Mouse (Mus musculus) hindbrain, embryonic 13.5 days (tissue): ENCODE data around the gene Ddx39b. TPM values are rescaled to one million over a fixed set of nuclear protein-coding genes. Genes with fewer than 3 reads are reported as not detected.

Source experiments
- ATAC-seq: fragments of 200-750 bp; cut with Nextera tagmentation; 2 replicates; pipeline ENCODE4 v1.8.0; 2017; ENCODE audit warnings: moderate TSS enrichment; ENCODE audit not compliant: low FRiP score
- H3K27ac ChIP-seq: fragments of 300-500 bp; sonication (generic); 2 replicates; pipeline ENCODE4 v1.5.1; 2015; ENCODE audit warnings: inconsistent platforms, mild to moderate bottlenecking, moderate library complexity
- H3K27me3 ChIP-seq: fragments of 300-500 bp; sonication (generic); 2 replicates; pipeline ENCODE4 v1.6.1; 2015; ENCODE audit warnings: mild to moderate bottlenecking, inconsistent platforms
- H3K36me3 ChIP-seq: fragments of 300-500 bp; sonication (generic); 2 replicates; pipeline ENCODE4 v1.6.1; 2015; ENCODE audit warnings: mild to moderate bottlenecking, inconsistent platforms
- H3K4me1 ChIP-seq: fragments of 300-500 bp; sonication (generic); replicated peaks from 2 replicates; pipeline ENCODE4 v1.6.1; 2015; ENCODE audit warnings: inconsistent platforms
- H3K4me2 ChIP-seq: fragments of 300-500 bp; sonication (generic); 2 replicates; pipeline ENCODE4 v1.6.1; 2015; ENCODE audit warnings: inconsistent platforms, mild to moderate bottlenecking, moderate library complexity
- H3K4me3 ChIP-seq: fragments of 300-500 bp; sonication (generic); 2 replicates; pipeline ENCODE4 v1.5.1; 2015; ENCODE audit warnings: mild to moderate bottlenecking, inconsistent platforms
- H3K9ac ChIP-seq: fragments of 300-500 bp; sonication (generic); 2 replicates; pipeline ENCODE4 v1.6.1; 2015; ENCODE audit warnings: mild to moderate bottlenecking, inconsistent platforms
- H3K9me3 ChIP-seq: fragments of 300-500 bp; sonication (generic); 2 replicates; pipeline ENCODE4 v1.6.1; 2016; ENCODE audit warnings: inconsistent platforms
- WGBS: fragments of 180-500 bp; shearing (Covaris S2); methylation state at CpG from one replicate; pipeline ENCODE4 v1.1.7; 2015; 5-methylcytosine and 5-hydroxymethylcytosine counted together
- polyA plus RNA-seq: library from polyadenylated mRNA; unstranded; fragments of >200 nt; fragmentation: Nextera tagmentation; extraction: Ambion mirVana; gene quantifications from 2 replicates; pipeline ENCODE4 v1.2.1, GENCODE M21; 2015

The Ddx39b gene
- polyA plus RNA-seq, 1 experiment from 2014 or later = 391 TPM

DNA sequence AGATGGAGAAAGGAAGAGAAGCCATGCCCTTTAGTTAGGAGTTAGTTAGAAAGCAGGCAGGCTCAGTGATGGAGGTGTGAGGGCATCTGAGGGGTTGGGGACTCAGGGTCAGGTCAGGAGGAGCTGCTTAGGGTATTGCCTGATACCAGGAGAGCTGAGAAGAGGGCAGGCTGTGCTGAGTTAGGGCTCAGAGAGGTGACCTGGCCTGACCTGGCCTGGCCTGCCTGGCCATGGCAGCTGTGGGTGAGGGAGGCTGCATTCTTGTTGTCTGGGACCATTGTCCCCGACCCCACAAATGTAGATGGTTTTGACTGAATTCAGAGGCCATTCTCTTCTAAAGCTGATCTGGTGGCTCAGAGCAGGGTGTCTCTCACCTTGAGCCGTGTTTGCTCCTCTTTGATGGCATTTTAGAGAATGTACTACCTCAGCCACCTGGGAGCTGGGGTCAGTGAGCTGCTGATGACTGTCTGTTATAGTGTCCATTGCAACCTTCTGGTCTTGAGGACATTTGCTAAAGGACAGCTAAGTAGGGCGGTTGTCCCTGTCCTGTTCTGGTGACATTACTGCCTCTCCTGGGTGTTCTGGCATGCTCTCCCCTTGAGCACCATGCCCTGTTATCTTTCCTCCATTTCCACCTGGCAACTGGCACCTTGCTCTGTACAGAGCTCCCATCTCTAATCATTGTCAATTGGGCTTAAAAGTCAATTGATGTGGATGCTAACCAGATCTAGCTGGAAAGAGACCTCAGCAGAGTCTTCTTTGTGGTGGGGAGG is 9.0 kb downstream of the Ddx39b start:
- peaks cover 91% of the 10 kb centered on the region for H3K36me3 ChIP-seq
- H3K9me3 ChIP-seq = no peaks in the 10 kb centered on the region
- no peak overlapping the region for H3K27ac ChIP-seq
- no peaks in the 10 kb centered on the region for H3K27me3 ChIP-seq
- no peak for ATAC-seq
- no peak overlapping the region for H3K4me3 ChIP-seq
- no peak overlapping the region for H3K9ac ChIP-seq
- peaks cover 23% of the 10 kb centered on the region for H3K4me1 ChIP-seq
- H3K4me2 ChIP-seq = no peak overlapping the region
- 91% methylated on average over 3 of the region's 3 CpGs for WGBS

DNA sequence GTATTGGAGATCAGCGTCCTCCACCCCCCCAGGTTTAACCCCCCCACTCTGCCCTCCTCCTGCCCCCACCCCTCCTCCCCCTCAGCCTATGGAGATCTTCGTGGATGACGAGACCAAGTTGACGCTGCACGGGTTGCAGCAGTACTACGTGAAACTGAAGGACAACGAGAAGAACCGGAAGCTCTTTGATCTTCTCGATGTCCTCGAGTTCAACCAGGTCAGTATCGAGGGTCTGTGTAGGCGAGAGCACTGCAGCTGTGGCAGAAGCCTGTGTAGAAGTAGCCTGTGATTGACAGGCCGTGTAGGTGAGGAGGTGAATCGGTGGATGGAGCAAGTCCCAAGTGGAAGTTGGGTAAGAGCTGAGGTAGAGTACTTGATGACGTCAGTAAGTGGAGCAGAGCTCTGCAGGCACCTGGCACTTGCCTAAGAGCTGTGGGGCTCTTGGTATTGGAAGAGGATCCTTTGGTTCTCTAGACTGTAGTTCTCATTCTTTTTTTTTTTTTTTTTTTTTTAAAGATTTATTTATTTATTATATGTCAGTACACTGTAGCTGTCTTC is 9.7 kb downstream of the Ddx39b start:
- Histone ChIP-seq H3K4me1 (peaks cover 16% of the 10 kb centered on the region), H3K27me3 (no peaks in the 10 kb centered on the region), H3K4me2 (no peak overlapping the region), H3K9ac (no peak overlapping the region), H3K27ac (no peak overlapping the region), H3K4me3 (no peak overlapping the region), H3K36me3 (peaks cover 84% of the 10 kb centered on the region), H3K9me3 (no peaks in the 10 kb centered on the region)
- ATAC-seq = no peak
- WGBS = 87% methylated on average over 15 of the region's 15 CpGs

DNA sequence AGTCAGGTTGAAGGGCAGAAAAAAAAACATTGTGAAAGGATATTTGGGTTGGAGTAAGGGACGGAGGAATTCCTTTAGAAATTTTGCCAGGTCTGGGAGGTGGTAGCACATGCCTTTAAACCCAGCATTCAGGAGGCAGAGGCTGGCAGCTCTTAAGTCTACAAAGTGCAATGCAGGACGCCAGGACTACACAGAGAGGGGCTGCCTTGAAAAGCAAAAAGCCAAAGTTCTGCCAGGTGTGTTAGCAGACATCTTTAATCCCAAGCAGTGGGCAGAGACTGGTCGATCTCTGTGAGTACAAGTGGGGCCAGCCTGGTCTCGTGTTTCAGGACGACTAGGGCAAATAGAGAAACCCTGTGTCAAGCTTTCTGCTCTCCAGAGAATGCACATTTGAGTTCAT is 10.4 kb downstream of the Ddx39b start:
- WGBS = 82% methylated on average over 5 of the region's 5 CpGs
- H3K27ac ChIP-seq = no peak overlapping the region; the same call in 1 of the 2 replicates
- H3K4me2 ChIP-seq = no peak overlapping the region
- 0 out of 2 replicates have a peak, but pooled peaks cover under 1% of the 10 kb centered on the region for H3K27me3 ChIP-seq
- no peak for ATAC-seq
- H3K4me1 ChIP-seq = peaks cover 10% of the 10 kb centered on the region
- no peak overlapping the region for H3K9ac ChIP-seq
- H3K36me3 ChIP-seq = peaks cover 77% of the 10 kb centered on the region
- no peak overlapping the region for H3K4me3 ChIP-seq
- no peaks in the 10 kb centered on the region for H3K9me3 ChIP-seq

DNA sequence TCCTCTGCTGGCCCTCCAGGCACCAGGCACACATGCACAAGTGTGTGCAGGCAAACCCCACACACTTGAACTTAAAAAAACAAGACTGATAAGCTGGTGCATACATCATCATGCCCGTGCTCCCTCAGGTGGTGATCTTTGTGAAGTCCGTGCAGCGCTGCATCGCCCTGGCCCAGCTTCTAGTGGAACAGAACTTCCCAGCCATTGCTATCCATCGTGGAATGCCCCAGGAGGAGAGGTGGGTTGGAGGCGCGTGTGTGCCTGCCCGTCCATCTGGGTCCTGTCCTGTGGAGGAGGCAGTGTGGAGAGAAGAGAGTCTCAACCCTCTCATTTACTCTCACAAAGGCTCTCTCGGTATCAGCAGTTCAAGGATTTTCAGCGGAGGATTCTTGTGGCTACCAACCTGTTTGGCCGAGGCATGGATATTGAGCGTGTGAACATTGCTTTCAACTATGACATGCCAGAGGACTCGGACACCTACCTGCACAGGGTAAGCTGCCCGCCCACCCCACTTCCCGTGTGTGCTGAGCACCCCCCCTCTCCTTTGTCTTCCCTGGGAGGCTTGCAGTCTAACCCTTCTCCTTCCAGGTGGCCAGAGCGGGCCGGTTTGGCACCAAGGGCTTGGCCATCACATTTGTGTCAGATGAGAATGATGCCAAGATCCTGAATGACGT is 11.2 kb downstream of the Ddx39b start:
- ATAC-seq = no peak
- H3K4me2 ChIP-seq = no peak overlapping the region
- H3K27me3 ChIP-seq = 0 out of 2 replicates have a peak, but pooled peaks cover 3% of the 10 kb centered on the region
- WGBS = 87% methylated on average over 18 of the region's 18 CpGs
- H3K36me3 ChIP-seq = peaks cover 69% of the 10 kb centered on the region
- no peak overlapping the region for H3K9ac ChIP-seq
- no peaks in the 10 kb centered on the region for H3K9me3 ChIP-seq
- no peak overlapping the region for H3K4me3 ChIP-seq
- 0 out of 2 replicates have a peak, but pooled peaks cover 3% of the 10 kb centered on the region for H3K4me1 ChIP-seq
- H3K27ac ChIP-seq = no peak overlapping the region

DNA sequence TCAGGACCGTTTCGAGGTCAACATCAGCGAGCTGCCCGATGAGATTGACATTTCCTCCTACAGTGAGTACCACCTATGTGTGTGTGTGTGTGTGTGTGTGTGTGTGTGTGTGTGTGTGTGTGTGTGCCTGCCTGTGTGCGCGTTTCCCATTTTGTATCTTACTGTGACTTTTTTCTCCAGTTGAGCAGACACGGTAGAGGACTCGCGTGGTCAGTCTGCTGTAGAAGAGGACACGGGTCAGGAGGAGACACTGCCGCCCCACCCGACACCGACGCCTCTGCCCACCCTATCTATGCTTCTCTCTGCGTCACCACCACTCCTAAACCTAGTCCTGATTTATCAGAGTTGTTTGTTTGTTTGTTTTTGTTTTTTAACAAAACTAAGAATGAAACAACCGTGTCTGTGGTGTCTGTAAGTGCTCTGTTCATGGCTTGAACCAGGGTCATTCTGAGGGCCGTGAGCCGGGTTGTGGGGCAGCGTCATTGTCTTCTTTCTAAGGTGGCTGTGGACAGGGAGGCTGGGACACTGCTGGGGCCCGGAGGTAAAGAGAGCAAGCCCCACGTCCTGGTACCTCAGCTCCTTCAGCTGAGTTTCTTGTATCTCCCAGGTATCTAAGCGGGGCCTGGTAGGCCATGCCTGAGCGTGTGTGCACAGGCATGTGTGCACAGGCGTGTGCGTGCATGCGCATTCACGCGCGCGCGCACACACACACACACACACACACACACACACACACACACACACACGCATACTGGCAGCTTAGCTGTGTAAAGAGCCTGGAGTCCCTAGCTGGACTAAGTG is 11.9 kb downstream of the Ddx39b start:
- 87% methylated on average over 32 of the region's 32 CpGs for WGBS

DNA sequence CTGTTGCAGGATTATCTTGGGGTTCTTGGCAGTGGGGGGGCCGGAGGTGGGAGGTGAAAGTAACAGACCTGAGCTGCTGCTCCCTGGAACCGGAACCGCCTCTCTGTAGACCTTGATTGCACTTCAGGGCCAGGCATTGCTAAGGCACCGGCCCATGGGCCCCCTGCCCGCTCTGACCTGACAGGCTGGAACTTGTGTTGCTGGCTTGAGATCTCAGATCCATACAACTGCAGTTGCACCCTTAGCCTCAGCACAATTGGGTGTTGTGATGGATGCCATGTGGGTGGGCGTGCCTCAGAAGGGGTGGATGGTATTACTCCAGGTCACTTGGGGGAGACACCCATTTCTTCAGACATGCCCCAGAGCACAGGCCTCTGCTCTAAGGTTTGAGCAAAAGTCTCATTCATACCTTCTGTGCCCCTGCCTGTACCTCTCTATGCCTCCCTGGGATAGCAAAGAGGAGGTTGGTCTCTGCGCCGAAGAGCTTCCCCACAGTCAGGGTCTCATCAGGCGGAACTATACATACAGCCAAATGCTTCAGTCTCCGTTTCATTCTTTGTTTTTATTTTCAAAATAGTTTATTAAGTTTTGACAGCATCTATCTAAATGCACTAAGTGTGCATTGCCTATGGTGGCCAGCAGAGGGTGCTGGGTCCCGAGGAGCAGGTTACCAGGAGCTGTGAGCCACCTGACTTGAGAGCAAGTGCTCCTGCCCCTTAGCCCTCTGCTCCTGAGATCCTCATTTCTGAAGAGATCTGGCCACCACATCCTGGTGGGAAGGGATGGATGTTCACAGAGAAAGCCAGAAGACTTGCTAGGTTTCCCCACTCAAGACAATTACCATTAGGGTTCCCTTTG is 12.9 kb downstream of the Ddx39b start:
- Histone ChIP-seq H3K9ac (no peak overlapping the region), H3K36me3 (peaks cover 52% of the 10 kb centered on the region), H3K9me3 (no peaks in the 10 kb centered on the region), H3K27ac (no peak overlapping the region), H3K4me1 (peaks cover 4% of the 10 kb centered on the region; the same call in 1 of the 2 replicates), H3K4me3 (no peak overlapping the region), H3K4me2 (no peak overlapping the region), H3K27me3 (peaks cover 8% of the 10 kb centered on the region; the same call in 1 of the 2 replicates)
- peak; percentile 14; the same call in 1 of the 2 replicates for ATAC-seq
- 61% methylated on average over 11 of the region's 11 CpGs for WGBS

More for the DNA sequence above, 11.9 kb downstream of the Ddx39b start:
- H3K27ac ChIP-seq = no peak overlapping the region
- no peaks in the 10 kb centered on the region for H3K9me3 ChIP-seq
- no peak overlapping the region for H3K4me2 ChIP-seq
- peaks cover 62% of the 10 kb centered on the region for H3K36me3 ChIP-seq
- no peak overlapping the region for H3K4me3 ChIP-seq
- no peak overlapping the region for H3K9ac ChIP-seq
- H3K4me1 ChIP-seq = peaks cover 4% of the 10 kb centered on the region; the same call in 1 of the 2 replicates
- 0 out of 2 replicates have a peak, but pooled peaks cover 3% of the 10 kb centered on the region for H3K27me3 ChIP-seq
- ATAC-seq = no peak

DNA sequence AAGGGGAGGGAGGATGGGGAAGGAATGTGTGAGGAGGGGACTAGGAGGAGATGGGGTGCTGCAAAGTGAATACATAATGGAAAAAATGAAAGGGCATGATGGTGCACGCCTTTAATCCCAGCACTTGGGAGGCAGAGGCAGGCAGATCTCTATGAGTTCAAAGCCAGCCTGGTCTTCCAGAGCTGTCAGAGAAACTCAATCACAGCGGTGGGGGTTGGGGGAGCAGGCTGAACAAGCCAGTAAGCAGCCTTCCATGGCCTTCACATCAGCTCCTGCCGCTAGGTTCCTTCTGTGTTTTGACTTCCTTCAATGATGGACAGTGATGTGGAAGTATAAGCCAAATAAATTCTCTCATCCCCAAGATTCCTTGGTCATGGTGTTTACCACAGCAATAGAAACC is 13.8 kb downstream of the Ddx39b start:
- H3K9me3 ChIP-seq = no peaks in the 10 kb centered on the region
- peaks cover 4% of the 10 kb centered on the region; the same call in 1 of the 2 replicates for H3K4me1 ChIP-seq
- no peak for ATAC-seq
- peaks cover 10% of the 10 kb centered on the region; the same call in 1 of the 2 replicates for H3K27me3 ChIP-seq
- WGBS = 78% methylated on average over 3 of the region's 3 CpGs
- H3K9ac ChIP-seq = no peak overlapping the region
- H3K4me3 ChIP-seq = no peak overlapping the region
- no peak overlapping the region for H3K27ac ChIP-seq
- no peak overlapping the region for H3K4me2 ChIP-seq
- peaks cover 44% of the 10 kb centered on the region for H3K36me3 ChIP-seq

DNA sequence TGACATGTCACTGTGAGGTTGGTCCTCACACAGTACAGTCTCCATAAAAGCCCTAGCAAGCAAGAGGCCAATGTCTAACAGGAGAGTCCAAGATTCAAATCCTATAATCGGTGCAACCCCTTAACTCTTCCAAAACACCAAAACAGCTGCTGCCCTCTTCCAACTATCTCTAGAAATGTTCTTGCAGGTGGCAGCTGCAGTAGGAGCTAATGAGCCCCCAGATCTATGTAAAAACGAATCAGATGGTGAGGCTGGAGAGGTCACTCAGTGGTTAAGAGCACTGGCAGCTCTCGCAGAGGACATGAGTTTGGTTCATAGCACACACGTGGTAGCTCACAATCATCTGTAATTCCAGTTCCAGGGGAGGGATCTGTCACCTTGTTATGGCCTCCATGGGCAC is 14.2 kb downstream of the Ddx39b start:
- ATAC-seq = no peak
- Histone ChIP-seq H3K27me3 (peaks cover 14% of the 10 kb centered on the region; the same call in 1 of the 2 replicates), H3K9ac (no peak overlapping the region), H3K36me3 (peaks cover 40% of the 10 kb centered on the region), H3K4me1 (peaks cover 4% of the 10 kb centered on the region; the same call in 1 of the 2 replicates), H3K9me3 (no peaks in the 10 kb centered on the region), H3K4me2 (no peak overlapping the region), H3K4me3 (no peak overlapping the region), H3K27ac (no peak overlapping the region)
- WGBS = 66% methylated on average over 4 of the region's 4 CpGs

DNA sequence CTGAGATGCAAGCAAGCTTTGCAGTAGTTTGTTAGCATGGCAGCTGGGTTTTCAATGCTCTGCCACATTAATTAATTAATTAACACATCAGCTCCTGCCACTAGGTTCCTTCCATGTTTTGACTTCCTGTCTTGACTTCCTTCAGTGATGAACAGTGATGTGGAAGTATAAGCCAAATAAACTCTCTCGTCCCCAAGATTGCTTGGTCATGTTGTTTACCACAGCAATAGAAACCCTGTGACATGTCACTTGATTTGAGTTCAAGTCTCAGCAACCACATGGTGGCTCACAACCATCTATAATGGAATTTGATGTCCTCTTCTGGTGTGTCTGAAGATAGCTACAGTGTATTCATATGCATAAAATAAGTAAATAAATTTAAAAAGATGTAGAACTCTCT is 15.8 kb downstream of the Ddx39b start:
- ATAC-seq = no peak
- no peak overlapping the region for H3K9ac ChIP-seq
- H3K27me3 ChIP-seq = peaks cover 25% of the 10 kb centered on the region
- peaks cover 24% of the 10 kb centered on the region for H3K36me3 ChIP-seq
- no peaks in the 10 kb centered on the region for H3K9me3 ChIP-seq
- H3K27ac ChIP-seq = no peak overlapping the region
- 84% methylated on average over 1 of the region's 1 CpGs for whole genome bisulfite sequencing
- peaks cover 4% of the 10 kb centered on the region; the same call in 1 of the 2 replicates for H3K4me1 ChIP-seq
- no peak overlapping the region for H3K4me2 ChIP-seq
- H3K4me3 ChIP-seq = no peak overlapping the region

DNA sequence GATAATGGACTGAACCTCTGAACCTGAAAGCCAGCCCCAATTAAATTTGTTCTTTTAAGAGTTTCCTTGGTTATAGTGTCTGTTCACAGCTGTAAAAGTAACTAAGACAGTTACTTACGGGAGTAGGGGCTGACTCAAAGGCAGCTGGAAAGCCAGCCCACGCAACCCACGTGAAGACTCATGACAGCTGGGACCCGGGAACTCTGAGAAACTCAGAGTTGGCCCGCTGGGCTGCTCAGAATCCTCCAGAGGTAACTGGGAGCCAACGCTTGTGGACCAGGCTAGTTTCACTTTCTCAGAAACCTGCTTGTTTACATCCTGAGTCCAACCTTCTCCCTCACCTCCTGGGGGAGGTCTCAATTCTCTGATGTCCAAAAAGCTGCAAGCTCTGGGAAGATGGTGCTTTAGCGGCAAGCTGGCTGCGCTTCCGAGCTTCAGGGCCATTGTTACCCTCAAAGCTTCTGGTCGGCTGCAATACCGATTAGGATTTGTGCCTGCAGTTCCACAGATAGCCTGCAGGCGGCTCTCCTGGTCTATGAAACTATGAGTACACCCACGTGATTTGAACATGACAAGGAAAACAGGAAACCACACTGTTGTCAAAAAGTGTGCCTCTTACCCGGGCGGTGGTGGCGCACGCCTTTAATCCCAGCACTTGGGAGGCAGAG is 16.4 kb downstream of the Ddx39b start:
- H3K4me3 ChIP-seq = no peak overlapping the region
- no peak overlapping the region for H3K27ac ChIP-seq
- H3K36me3 ChIP-seq = peaks cover 18% of the 10 kb centered on the region
- peaks cover 8% of the 10 kb centered on the region for H3K4me1 ChIP-seq
- ATAC-seq = no peak
- peaks cover 27% of the 10 kb centered on the region for H3K27me3 ChIP-seq
- 14% methylated on average over 17 of the region's 17 CpGs for WGBS
- H3K4me2 ChIP-seq = peak overlapping the region; percentile 28
- H3K9ac ChIP-seq = 0 out of 2 replicates have a peak overlapping the region, but pooled peaks have one; percentile 39
- H3K9me3 ChIP-seq = no peaks in the 10 kb centered on the region
